Mouse (Mus musculus): Measurements from ENCODE around the gene Plpp6.

Plpp6 gene

DNA sequence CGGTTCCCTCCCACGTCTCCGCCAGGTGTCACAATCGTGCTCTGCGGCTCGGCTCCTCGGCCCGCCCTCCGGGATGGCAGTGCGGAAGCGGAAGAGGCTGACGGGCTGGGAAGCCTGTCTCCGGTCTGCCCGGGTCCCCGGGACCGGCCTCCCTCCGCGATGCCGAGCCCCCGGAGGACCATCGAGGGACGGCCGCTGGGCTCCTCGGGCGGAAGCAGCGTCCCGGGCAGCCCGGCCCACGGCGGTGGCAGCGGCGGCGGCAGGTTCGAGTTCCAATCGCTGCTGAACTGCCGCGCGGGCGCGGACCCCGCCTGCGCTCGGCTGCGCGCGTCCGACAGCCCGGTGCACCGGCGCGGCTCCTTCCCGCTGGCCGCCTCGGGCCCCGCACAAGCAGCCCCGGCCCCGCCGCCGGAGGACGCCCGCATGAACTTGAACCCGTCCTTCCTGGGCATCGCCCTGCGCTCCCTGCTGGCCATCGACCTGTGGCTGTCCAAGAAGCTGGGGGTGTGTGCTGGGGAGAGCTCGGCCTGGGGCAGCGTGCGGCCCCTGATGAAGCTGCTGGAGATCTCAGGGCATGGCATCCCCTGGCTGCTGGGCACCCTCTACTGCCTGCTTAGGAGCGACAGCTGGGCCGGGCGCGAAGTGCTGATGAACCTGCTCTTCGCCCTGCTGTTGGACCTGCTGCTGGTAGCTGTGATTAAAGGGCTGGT lies at the start of gene Plpp6:
Gene Plpp6 (plus strand): TSS at position 112 of the 710 bp plus-strand sequence.
- peak; percentile 83 for DNase-seq (ENCODE audit: low read depth, low spot score)

DNA sequence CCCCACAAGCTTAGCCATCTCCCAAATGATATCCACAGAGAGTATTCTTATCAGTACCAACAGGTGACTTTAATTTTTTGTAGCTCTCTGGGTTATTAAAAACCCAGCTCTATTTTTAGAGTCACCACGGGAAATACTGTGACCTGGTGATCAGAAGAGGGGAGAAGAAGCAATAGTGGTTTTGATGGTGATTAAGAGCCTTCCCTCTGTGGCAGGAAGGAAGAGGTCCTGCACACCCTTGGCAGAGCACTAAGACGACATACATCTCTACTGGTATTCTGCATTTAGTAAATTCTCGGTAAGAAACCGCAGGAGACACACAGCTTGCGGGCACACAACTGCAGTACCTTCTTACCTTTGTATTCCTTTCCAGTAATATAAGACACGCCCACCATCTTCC lies 49.2 kb upstream of the Plpp6 start:
- DNase-seq (ENCODE audit: low read depth, low spot score) = no peak

DNA sequence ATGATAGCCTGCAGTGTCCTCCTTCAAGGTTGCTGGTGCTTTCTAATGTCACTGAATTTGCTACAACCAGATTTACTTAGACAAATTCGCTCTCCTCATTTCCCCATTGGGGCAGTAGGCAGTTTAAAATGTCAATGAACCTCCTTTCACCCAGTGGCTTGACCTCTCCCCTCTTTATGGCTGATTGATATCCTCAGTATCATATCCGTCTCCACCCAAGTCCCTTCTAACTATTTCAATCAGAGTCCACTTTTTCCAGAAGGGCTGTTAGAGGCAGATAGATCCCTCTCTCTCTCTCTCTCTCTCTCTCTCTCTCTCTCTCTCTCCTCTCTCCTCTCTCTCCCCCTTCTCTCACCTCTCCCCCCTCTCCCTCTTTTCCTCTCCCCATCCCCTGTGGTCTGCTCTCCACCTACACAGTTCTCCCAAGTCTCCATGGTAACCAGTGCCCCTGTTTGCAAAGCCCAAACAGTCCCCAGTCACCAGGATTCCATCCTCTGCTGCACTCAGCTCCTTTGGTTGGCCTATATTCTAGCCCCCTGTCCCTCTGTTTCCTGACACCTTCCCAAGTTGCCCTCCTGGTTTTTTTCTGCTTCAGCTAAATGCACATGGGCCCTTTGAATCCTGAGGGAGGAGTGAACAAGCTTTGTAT lies 48.0 kb upstream of the Plpp6 start:
- no peak for DNase-seq (ENCODE audit: low read depth, low spot score)

DNA sequence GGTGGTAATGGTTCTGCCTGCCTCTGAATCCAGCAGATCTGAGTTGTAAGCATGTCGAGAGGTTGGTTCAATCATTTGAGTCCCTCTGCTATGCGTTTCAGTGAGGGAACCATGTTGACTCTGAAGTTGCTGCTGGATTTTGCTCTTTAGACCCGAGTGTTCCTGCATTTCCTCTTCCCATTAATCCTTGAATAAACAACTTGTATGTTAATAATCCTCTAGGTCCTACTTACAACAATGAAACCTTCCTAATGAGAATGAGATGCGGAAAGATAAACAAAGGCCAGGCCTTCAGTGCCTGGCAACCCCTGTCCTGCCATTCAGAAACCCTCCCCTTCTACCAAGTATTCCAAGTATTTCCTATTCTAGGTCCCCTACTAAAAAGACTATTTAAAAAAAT lies 47.3 kb upstream of the Plpp6 start:
- no peak for DNase-seq (ENCODE audit: low read depth, low spot score)

GRCm38 (mm10) chr19:28917839-28918238 lies 45.9 kb upstream of the Plpp6 start:
- no peak for DNase-seq (ENCODE audit: low read depth, low spot score)

GRCm38 (mm10) chr19:28926366-28926765 lies 37.4 kb upstream of the Plpp6 start:
- DNase-seq (ENCODE audit: low read depth, low spot score) = no peak

DNA sequence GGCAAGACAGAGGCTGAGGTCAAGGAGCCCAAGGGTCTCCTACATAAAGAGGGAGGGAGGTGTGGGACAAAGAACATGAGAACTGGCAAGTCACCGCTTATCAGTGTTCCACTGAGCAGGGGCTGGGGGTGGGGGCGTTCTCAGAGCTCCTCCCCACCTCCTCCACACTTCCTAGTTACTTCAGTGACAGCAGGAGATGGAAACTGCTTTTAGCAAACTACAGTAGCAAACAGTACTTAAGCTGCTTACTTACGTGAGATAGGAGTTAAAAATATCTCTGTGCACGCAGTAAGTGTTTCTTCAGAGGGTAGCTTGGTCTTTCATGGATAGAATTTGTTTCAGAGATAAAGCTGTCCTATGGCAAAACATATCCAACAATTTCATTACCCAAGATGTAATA lies 36.4 kb upstream of the Plpp6 start:
- no peak for DNase-seq (ENCODE audit: low read depth, low spot score)

DNA sequence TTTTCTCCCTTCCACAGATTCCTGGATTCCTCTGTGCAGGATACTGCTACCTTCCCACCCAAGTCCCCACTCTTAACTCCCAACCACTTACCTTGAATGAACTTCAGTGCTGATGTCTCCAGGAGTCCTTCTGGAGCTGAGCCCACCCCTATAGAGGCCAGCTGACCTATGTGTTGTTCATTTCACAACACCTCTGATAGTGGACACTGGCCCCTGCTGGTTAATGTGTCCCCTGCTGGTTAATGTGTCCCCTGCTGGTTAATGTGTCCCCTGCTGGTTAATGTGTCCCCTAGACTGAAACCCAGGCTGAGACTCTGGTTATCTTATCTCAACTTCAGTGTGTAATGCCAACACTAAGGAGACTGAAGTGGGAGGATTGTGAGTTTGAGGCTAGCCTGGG lies 34.7 kb upstream of the Plpp6 start:
- DNase-seq (ENCODE audit: low read depth, low spot score) = no peak

- DNase-seq (ENCODE audit: low read depth, low spot score) = no peak
Measured at GRCm38 (mm10) chr19:28934897-28935296, 28.9 kb upstream of the Plpp6 start.

DNA sequence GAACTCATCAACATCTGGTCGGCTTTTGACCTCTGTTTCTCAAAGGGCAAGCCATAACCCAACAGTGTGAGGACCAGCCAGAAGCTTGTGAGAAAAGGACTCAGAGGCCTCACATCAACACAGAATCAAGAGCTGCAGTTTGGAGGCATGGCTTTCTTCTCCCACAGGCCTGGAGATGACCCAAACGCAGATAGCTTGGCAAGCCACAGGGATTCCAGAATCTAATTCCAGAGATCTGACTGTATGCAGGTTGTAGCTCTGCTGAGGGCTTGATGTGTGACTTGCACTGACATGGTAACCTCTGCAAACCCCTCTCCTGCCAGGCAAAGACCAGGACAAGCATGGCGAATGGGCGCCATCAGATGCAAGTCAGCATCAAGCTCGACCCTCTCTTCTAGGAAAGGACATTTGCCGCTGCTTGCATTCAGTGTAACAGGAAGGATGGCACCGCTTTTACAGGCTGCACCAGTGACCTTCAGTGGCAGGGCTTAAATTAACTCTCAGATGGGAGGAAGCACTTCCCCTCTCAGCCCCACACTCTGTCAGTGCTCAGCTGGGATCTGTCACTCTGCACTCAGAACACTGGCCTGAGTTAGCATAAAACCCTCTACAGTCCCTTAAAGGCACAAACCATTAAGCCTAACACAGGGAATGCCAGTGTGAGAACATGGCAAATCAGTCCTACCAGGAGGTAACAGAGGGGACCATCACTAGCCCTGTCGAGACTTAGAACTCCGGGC lies 23.4 kb upstream of the Plpp6 start:
- no peak for DNase-seq (ENCODE audit: low read depth, low spot score)

DNA sequence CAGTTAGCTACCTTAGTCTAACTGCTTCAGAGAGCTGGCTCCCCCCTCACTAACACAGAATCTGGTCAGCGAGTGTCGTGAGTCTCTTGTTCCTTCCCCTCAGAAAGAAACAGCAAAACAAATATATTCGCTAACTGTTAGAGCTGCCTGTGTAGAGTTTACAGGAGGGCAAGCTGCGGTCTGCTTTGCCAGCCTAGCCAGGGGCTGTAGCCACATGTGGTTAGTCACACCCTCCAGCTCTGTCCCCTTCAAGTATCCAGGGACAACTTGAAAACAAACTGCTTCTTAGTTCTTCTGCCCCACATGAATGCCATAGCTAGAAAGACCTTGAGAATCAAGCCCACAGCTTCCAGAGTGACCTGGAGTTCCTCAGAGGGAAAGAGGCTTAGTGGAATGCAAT lies 22.5 kb upstream of the Plpp6 start:
- no peak for DNase-seq (ENCODE audit: low read depth, low spot score)

- no peak for DNase-seq (ENCODE audit: low read depth, low spot score)
Measured at GRCm38 (mm10) chr19:28946782-28947181, 17.0 kb upstream of the Plpp6 start.

- DNase-seq (ENCODE audit: low read depth, low spot score) = no peak
Measured at GRCm38 (mm10) chr19:28947311-28947710, 16.4 kb upstream of the Plpp6 start.

GRCm38 (mm10) chr19:28951251-28951650 lies 12.5 kb upstream of the Plpp6 start:
- no peak for DNase-seq (ENCODE audit: low read depth, low spot score)

GRCm38 (mm10) chr19:28963113-28963512 lies 640 bp upstream of the Plpp6 start:
- DNase-seq (ENCODE audit: low read depth, low spot score) = peak; percentile 11

- DNase-seq (ENCODE audit: low read depth, low spot score) = no peak
Measured at GRCm38 (mm10) chr19:28963513-28963841, 276 bp upstream of the Plpp6 start.

DNA sequence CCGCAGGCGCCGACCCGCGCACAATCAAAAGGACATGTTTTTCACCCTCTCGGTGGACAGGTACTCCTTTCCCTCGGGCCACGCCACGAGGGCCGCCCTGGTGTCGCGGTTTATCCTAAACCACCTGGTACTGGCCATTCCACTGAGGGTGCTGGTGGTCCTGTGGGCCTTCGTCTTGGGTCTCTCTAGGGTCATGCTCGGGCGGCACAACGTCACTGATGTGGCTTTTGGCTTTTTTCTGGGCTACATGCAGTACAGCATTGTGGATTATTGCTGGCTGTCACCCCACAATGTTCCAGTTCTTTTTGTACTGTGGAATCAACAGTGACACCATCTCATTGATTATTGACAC lies 775 bp downstream of the Plpp6 start:
- DNase-seq (ENCODE audit: low read depth, low spot score) = no peak

DNA sequence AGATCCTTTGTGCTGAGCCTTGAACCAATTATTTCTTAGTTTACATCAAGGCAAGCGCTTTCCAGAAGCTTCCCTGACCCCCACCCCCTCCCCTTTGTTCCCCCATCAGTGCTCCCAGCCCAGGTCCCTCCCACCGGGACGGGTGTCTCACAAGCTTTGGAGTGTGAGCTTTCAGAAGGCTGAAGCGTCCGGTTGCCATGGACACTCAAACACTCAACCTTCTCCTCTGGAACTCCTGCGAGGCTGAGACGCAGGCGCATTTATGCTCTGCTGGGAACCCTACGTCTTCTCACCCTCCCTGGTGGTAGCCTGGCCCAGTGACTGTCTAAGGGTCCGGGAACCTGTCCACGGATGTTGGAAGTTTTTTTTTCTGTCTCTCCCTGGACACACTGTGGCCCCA lies 3.9 kb downstream of the Plpp6 start, which contains the start of gene 4430402I18Rik:
Gene 4430402I18Rik (minus strand): TSS at position 149 of the 400 bp plus-strand sequence.
- no peak for DNase-seq (ENCODE audit: low read depth, low spot score)

- no peak for DNase-seq (ENCODE audit: low read depth, low spot score)
Measured at GRCm38 (mm10) chr19:28968178-28968577, 4.4 kb downstream of the Plpp6 start.

DNA sequence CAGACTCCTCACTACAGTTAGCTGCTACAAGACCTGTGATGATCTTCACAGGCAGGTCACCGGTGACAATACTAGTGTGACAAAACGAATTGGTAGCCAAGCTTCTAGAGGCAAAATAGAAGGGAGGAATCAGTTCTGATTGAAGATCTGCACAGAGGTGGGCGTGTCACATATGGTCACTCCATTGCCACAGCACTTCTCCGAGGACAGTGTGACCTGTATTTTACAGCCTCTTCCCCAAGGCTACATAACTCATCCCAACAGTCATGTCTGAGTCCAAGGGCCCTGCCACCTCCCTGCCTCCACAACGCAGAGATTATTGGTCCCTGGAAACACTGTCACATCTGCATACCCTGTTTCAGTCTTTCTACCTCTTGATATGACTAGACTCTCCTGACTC lies 5.5 kb downstream of the Plpp6 start:
- no peak for DNase-seq (ENCODE audit: low read depth, low spot score)

DNA sequence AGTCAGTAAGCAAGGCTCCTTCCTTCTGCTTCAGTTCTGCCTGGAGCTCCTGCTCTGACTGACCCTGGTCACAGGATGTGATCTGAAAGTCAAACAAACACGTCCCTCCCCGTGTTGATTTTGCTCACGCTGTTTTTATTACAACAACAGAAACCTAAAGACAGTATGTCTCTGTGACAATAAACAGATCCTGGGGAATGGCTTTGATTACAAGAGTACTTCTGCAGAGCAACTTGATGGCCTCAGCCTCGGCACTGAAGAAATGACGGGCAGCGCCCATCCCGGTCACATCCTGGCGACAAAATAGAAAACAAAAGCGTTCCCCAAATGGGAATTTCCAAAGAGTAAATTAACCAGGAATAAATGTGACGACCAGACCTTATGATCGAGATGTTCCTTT lies 6.5 kb downstream of the Plpp6 start:
- DNase-seq (ENCODE audit: low read depth, low spot score) = no peak

GRCm38 (mm10) chr19:28974862-28975611 lies 11.3 kb downstream of the Plpp6 start:
- DNase-seq (ENCODE audit: low read depth, low spot score) = peak; percentile 53

Measured in A20 (cell line).